Mouse (Mus musculus): ENCODE measurements around the gene Rorc. TPM values are rescaled to one million over a fixed set of nuclear protein-coding genes. Genes with fewer than 3 reads are reported as not detected.

The Rorc gene
- polyA plus RNA-seq (2016; fragmentation: Nextera tagmentation; extraction: Ambion mirVana) = 0.15 TPM in 1 of 2 replicates, not detected in the other

DNA sequence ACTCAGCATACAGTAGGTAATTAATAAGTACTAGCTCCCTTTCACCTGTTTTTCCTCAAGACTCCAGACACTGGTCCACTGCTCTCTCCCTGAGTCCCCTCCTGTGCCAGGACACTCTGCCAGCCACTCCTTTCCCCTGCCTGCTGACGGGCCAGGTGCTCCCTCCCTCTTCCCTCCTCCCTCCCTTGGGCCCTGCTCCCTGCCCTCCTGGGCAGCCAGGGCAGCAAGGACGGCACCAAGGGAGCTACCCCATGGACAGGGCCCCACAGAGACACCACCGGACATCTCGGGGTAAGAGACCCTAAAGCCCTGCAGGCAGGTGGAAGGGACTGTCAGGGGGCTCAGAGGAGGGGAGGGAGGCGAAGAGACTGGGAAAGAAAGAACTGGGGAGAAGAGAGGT is at the start of gene Rorc:
TSS of gene Rorc (plus strand) at position 154 of the 400 bp plus-strand sequence.
- no peaks in the 10 kb centered on the region for H3K9me3 ChIP-seq (replicated peaks)
- H3K27me3 ChIP-seq (ENCODE audit: low read depth, poor library complexity, severe bottlenecking) = peaks cover 44% of the 10 kb centered on the region
- H3K4me1 ChIP-seq = peaks cover 32% of the 10 kb centered on the region
- H3K27ac ChIP-seq = peak within 1 kb of the TSS; percentile 42; the same call in 1 of the 2 replicates
- 10% methylated on average over 5 of the region's 5 CpGs for WGBS
- H3K4me3 ChIP-seq = peak within 1 kb of the TSS; percentile 24
- no peaks in the 10 kb centered on the region for H3K36me3 ChIP-seq
- no peak for DNase-seq (ENCODE audit: low spot score)

- Histone ChIP-seq H3K4me3 (no peak overlapping the region), H3K9me3 (replicated peaks) (no peaks in the 10 kb centered on the region), H3K27me3 (ENCODE audit: low read depth, poor library complexity, severe bottlenecking) (no peaks in the 10 kb centered on the region), H3K27ac (no peak overlapping the region), H3K4me1 (no peaks in the 10 kb centered on the region), H3K36me3 (no peaks in the 10 kb centered on the region)
- 54% methylated on average over 3 of the region's 3 CpGs for WGBS
- no peak for DNase-seq (ENCODE audit: low spot score)
Measured at GRCm38 (mm10) chr3:94328681-94329080, 43.9 kb upstream of the Rorc start.

- WGBS = 93% methylated on average over 4 of the region's 4 CpGs
- H3K27me3 ChIP-seq (ENCODE audit: low read depth, poor library complexity, severe bottlenecking) = no peaks in the 10 kb centered on the region
- no peaks in the 10 kb centered on the region for H3K36me3 ChIP-seq
- no peaks in the 10 kb centered on the region for H3K9me3 ChIP-seq (replicated peaks)
- DNase-seq (ENCODE audit: low spot score) = no peak
- no peaks in the 10 kb centered on the region for H3K4me1 ChIP-seq
- H3K27ac ChIP-seq = no peak overlapping the region
- no peak overlapping the region for H3K4me3 ChIP-seq
Measured at GRCm38 (mm10) chr3:94334442-94334841, 38.2 kb upstream of the Rorc start.

DNA sequence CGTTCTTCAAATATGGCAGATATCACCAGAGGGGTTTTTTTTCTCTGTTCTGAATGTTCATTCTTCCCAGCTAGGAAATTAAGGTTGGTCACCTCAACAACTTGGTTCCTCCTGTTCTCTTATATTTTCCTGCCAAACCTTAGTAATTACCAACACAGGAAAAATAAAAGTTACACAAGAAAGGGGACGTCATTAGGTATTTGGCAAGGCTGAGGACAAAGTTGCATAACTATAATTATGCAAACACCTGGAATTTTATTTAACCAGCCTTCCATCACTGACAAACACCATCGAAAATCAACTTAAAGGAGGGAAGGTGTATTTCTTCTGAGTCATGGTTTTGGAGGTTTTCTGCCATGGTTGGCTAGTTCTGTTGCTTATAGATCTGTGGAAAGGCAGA is 34.1 kb upstream of the Rorc start:
- Histone ChIP-seq H3K4me3 (no peak overlapping the region), H3K27ac (no peak overlapping the region), H3K27me3 (ENCODE audit: low read depth, poor library complexity, severe bottlenecking) (no peaks in the 10 kb centered on the region), H3K4me1 (no peaks in the 10 kb centered on the region), H3K9me3 (replicated peaks) (no peaks in the 10 kb centered on the region), H3K36me3 (no peaks in the 10 kb centered on the region)
- WGBS = 88% methylated on average over 3 of the region's 3 CpGs
- no peak for DNase-seq (ENCODE audit: low spot score)

- Histone ChIP-seq H3K27me3 (ENCODE audit: low read depth, poor library complexity, severe bottlenecking) (no peaks in the 10 kb centered on the region), H3K4me3 (no peak within 1 kb of the TSS), H3K4me1 (no peaks in the 10 kb centered on the region), H3K36me3 (no peaks in the 10 kb centered on the region), H3K9me3 (replicated peaks) (no peaks in the 10 kb centered on the region), H3K27ac (no peak within 1 kb of the TSS)
- WGBS = 66% methylated on average over 3 of the region's 3 CpGs
- no peak for DNase-seq (ENCODE audit: low spot score)
Measured at GRCm38 (mm10) chr3:94341959-94342422, 30.6 kb upstream of the Rorc start, which contains the start of gene Them5. Gene Them5, plus strand, starts transcription at chr3:94342099.

- Histone ChIP-seq H3K9me3 (replicated peaks) (no peaks in the 10 kb centered on the region), H3K4me1 (no peaks in the 10 kb centered on the region), H3K27ac (no peak overlapping the region), H3K36me3 (no peaks in the 10 kb centered on the region), H3K4me3 (no peak overlapping the region), H3K27me3 (ENCODE audit: low read depth, poor library complexity, severe bottlenecking) (no peaks in the 10 kb centered on the region)
- WGBS = 61% methylated on average over 1 of the region's 1 CpGs
- no peak for DNase-seq (ENCODE audit: low spot score)
Measured at GRCm38 (mm10) chr3:94342552-94342951, 30.0 kb upstream of the Rorc start.

- DNase-seq (ENCODE audit: low spot score) = no peak
- Histone ChIP-seq H3K4me3 (no peak overlapping the region), H3K36me3 (no peaks in the 10 kb centered on the region), H3K27me3 (ENCODE audit: low read depth, poor library complexity, severe bottlenecking) (no peaks in the 10 kb centered on the region), H3K4me1 (no peaks in the 10 kb centered on the region), H3K27ac (no peak overlapping the region), H3K9me3 (replicated peaks) (no peaks in the 10 kb centered on the region)
- 85% methylated on average over 2 of the region's 2 CpGs for WGBS
Measured at GRCm38 (mm10) chr3:94344182-94344581, 28.4 kb upstream of the Rorc start.

DNA sequence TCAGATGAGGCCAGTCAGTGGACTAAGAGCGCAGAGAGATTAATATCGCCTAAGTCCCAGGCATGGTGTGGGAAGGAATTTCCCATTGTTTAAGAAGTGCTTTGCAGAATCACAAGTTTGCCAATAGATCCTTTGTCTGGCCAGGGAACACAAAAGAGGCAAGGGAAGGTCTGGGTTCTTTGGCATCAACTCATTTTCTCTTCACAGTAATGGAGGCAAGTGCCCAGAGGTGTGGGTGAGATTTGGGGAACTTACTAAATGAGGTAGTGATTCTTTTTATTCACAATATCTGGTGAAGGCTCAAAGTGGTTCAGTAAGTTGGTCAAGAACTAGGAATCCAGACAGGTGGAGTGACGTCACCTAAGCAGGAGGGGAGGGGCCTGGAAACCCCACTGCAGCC is 27.7 kb upstream of the Rorc start:
- 84% methylated on average over 3 of the region's 3 CpGs for WGBS
- Histone ChIP-seq H3K36me3 (no peaks in the 10 kb centered on the region), H3K4me3 (no peak overlapping the region), H3K27me3 (ENCODE audit: low read depth, poor library complexity, severe bottlenecking) (no peaks in the 10 kb centered on the region), H3K4me1 (no peaks in the 10 kb centered on the region), H3K27ac (no peak overlapping the region), H3K9me3 (replicated peaks) (no peaks in the 10 kb centered on the region)
- no peak for DNase-seq (ENCODE audit: low spot score)

GRCm38 (mm10) chr3:94348146-94348545 is 24.4 kb upstream of the Rorc start:
- no peak overlapping the region for H3K4me3 ChIP-seq
- 85% methylated on average over 2 of the region's 2 CpGs for WGBS
- H3K27me3 ChIP-seq (ENCODE audit: low read depth, poor library complexity, severe bottlenecking) = no peaks in the 10 kb centered on the region

GRCm38 (mm10) chr3:94360812-94361211 is 11.8 kb upstream of the Rorc start:
- DNase-seq (ENCODE audit: low spot score) = no peak
- Histone ChIP-seq H3K27ac (no peak overlapping the region), H3K36me3 (no peaks in the 10 kb centered on the region), H3K9me3 (replicated peaks) (no peaks in the 10 kb centered on the region), H3K4me1 (peaks cover 11% of the 10 kb centered on the region), H3K4me3 (no peak overlapping the region), H3K27me3 (ENCODE audit: low read depth, poor library complexity, severe bottlenecking) (peaks cover 54% of the 10 kb centered on the region)
- 6% methylated on average over 1 of the region's 1 CpGs for WGBS

More at GRCm38 (mm10) chr3:94348146-94348545, 24.4 kb upstream of the Rorc start:
- Histone ChIP-seq H3K4me1 (no peaks in the 10 kb centered on the region), H3K27ac (no peak overlapping the region), H3K36me3 (no peaks in the 10 kb centered on the region), H3K9me3 (replicated peaks) (no peaks in the 10 kb centered on the region)
- no peak for DNase-seq (ENCODE audit: low spot score)

- Histone ChIP-seq H3K27me3 (ENCODE audit: low read depth, poor library complexity, severe bottlenecking) (peaks cover 63% of the 10 kb centered on the region), H3K27ac (peak within 1 kb of the TSS; percentile 81), H3K4me3 (peak within 1 kb of the TSS; percentile 63), H3K36me3 (no peaks in the 10 kb centered on the region), H3K4me1 (peaks cover 11% of the 10 kb centered on the region), H3K9me3 (replicated peaks) (no peaks in the 10 kb centered on the region)
- 58% methylated on average over 7 of the region's 7 CpGs for WGBS
- no peak for DNase-seq (ENCODE audit: low spot score)
Measured at GRCm38 (mm10) chr3:94362138-94362537, 10.5 kb upstream of the Rorc start, which contains the start of gene C2cd4d. Gene C2cd4d, plus strand, starts transcription at chr3:94362438.

GRCm38 (mm10) chr3:94363291-94364153 is 9.1 kb upstream of the Rorc start:
- Histone ChIP-seq H3K4me3 (peak overlapping the region; percentile 63), H3K4me1 (peaks cover 11% of the 10 kb centered on the region), H3K27ac (peak overlapping the region; percentile 81), H3K36me3 (no peaks in the 10 kb centered on the region), H3K27me3 (ENCODE audit: low read depth, poor library complexity, severe bottlenecking) (peaks cover 63% of the 10 kb centered on the region), H3K9me3 (replicated peaks) (no peaks in the 10 kb centered on the region)
- 5% methylated on average over 97 of the region's 97 CpGs for WGBS
- DNase-seq (ENCODE audit: low spot score) = peak; percentile 70

DNA sequence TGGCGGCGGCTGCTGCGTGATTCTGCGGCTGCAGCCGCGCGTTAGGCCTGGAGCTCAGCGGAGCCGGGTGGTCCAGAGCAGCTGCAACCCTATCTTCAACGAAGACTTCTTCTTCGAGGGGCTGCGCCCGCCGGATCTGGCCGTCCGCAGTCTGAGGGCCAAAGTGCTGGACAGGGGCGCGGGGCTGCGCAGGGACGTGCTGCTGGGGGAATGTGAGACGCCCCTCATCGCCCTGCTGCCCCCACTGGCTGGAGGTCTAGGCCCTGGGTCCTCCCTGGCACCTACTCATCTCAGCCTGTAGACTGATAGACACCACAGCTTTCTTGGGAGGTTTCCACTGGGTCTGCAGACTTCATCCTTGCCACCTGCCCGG is 8.5 kb upstream of the Rorc start:
- peak overlapping the region; percentile 81 for H3K27ac ChIP-seq
- peak overlapping the region; percentile 63 for H3K4me3 ChIP-seq
- peaks cover 11% of the 10 kb centered on the region for H3K4me1 ChIP-seq
- DNase-seq (ENCODE audit: low spot score) = no peak
- H3K9me3 ChIP-seq (replicated peaks) = no peaks in the 10 kb centered on the region
- 4% methylated on average over 23 of the region's 23 CpGs for WGBS
- no peaks in the 10 kb centered on the region for H3K36me3 ChIP-seq
- H3K27me3 ChIP-seq (ENCODE audit: low read depth, poor library complexity, severe bottlenecking) = peaks cover 63% of the 10 kb centered on the region
